Mouse (Mus musculus): ENCODE results near the gene Olfr313.

- no peak for TF ChIP-seq USF1 (IDR thresholded peaks at IDR 0.05; ENCODE audit: low read depth)
- TF ChIP-seq CTCF (IDR thresholded peaks at IDR 0.05; ENCODE audit: control insufficient read depth, insufficient read depth, insufficient read length) = no peak
- TF ChIP-seq MYOD1 (IDR thresholded peaks at IDR 0.05; ENCODE audit: control insufficient read depth, insufficient read length, low read depth) = no peak
- TF ChIP-seq MYOG (IDR thresholded peaks at IDR 0.05; ENCODE audit: control insufficient read depth, extremely low read depth, insufficient read length) = no peak
- no peak for TF ChIP-seq FOSL1 (IDR thresholded peaks at IDR 0.05; ENCODE audit: insufficient read depth, low read length, poor library complexity, severe bottlenecking)
Measured at GRCm38 (mm10) chr11:58790646-58791045, 24.2 kb upstream of the Olfr313 start.

Measured in C2C12 (cell line).